Mouse (Mus musculus) A20 (cell line): ENCODE results near the gene Atp4a.

Experiments
- DNase-seq: peaks from one replicate; pipeline ENCODE4 v3.0.0-alpha.2; 2011; ENCODE audit warnings: low read depth, low spot score

Atp4a gene

GRCm38 (mm10) chr7:30711942-30712341, at the start of gene Atp4a:
TSS of gene Atp4a (plus strand) at chr7:30712209.
- DNase-seq = no peak

- DNase-seq = peak; percentile 95
Measured at GRCm38 (mm10) chr7:30664529-30665200, 47.3 kb upstream of the Atp4a start, which contains the start of gene Haus5. TSS of gene Haus5 (minus strand) at chr7:30664994.

- no peak for DNase-seq
Measured at GRCm38 (mm10) chr7:30665321-30665720, 46.7 kb upstream of the Atp4a start.

GRCm38 (mm10) chr7:30669229-30669628, 42.8 kb upstream of the Atp4a start:
- DNase-seq = peak; percentile 71

- DNase-seq = no peak
Measured at GRCm38 (mm10) chr7:30671480-30671879, 40.5 kb upstream of the Atp4a start, which contains the start of gene Pmis2. TSS of gene Pmis2 (minus strand) at chr7:30671605.

- DNase-seq = peak; percentile 10
Measured at GRCm38 (mm10) chr7:30678263-30678975, 33.6 kb upstream of the Atp4a start.

GRCm38 (mm10) chr7:30681897-30682296, 30.1 kb upstream of the Atp4a start:
- no peak for DNase-seq

- peak; percentile 19 for DNase-seq
Measured at GRCm38 (mm10) chr7:30683425-30683824, 28.6 kb upstream of the Atp4a start.

- DNase-seq = no peak
Measured at GRCm38 (mm10) chr7:30688325-30688724, 23.7 kb upstream of the Atp4a start.

GRCm38 (mm10) chr7:30698101-30698500, 13.9 kb upstream of the Atp4a start:
- DNase-seq = peak; percentile 86

- DNase-seq = peak; percentile 89
Measured at GRCm38 (mm10) chr7:30698589-30698988, 13.4 kb upstream of the Atp4a start, which contains the start of gene 2200002J24Rik. TSS of gene 2200002J24Rik (plus strand) at chr7:30698926.

- no peak for DNase-seq
Measured at GRCm38 (mm10) chr7:30706214-30706882, 5.7 kb upstream of the Atp4a start.

- DNase-seq = no peak
Measured at GRCm38 (mm10) chr7:30707441-30707840, 4.6 kb upstream of the Atp4a start.

- DNase-seq = peak; percentile 94
Measured at GRCm38 (mm10) chr7:30717006-30717715, 5.2 kb downstream of the Atp4a start.

- no peak for DNase-seq
Measured at GRCm38 (mm10) chr7:30717716-30718046, 5.7 kb downstream of the Atp4a start.

- no peak for DNase-seq
Measured at GRCm38 (mm10) chr7:30719669-30720068, 7.7 kb downstream of the Atp4a start.

GRCm38 (mm10) chr7:30721286-30721685, 9.3 kb downstream of the Atp4a start:
- no peak for DNase-seq

- peak; percentile 76 for DNase-seq
Measured at GRCm38 (mm10) chr7:30723274-30723953, 11.4 kb downstream of the Atp4a start.

GRCm38 (mm10) chr7:30728214-30728613, 16.2 kb downstream of the Atp4a start:
- no peak for DNase-seq

GRCm38 (mm10) chr7:30728739-30729395, 16.9 kb downstream of the Atp4a start:
- DNase-seq = no peak
